Mouse (Mus musculus): Measurements from ENCODE around the gene Gstp1.

- TF ChIP-seq CTCF (IDR thresholded peaks at IDR 0.05; ENCODE audit: borderline replicate concordance, extremely low read depth, insufficient read depth, insufficient read length), result no peak
- no peak for TF ChIP-seq POLR2A (IDR thresholded peaks at IDR 0.05; ENCODE audit: borderline replicate concordance, extremely low read depth, insufficient read depth, insufficient read length, poor library complexity, severe bottlenecking)
Measured at GRCm38 (mm10) chr19:4046866-4047254, 9.1 kb upstream of the Gstp1 start.
